Mouse (Mus musculus): Measurements from ENCODE around the gene Adgrb3. TPM values are rescaled to one million over a fixed set of nuclear protein-coding genes. Genes with fewer than 3 reads are reported as not detected.

Adgrb3 gene
- polyA plus RNA-seq, 1 experiment, result 54.7 TPM

DNA sequence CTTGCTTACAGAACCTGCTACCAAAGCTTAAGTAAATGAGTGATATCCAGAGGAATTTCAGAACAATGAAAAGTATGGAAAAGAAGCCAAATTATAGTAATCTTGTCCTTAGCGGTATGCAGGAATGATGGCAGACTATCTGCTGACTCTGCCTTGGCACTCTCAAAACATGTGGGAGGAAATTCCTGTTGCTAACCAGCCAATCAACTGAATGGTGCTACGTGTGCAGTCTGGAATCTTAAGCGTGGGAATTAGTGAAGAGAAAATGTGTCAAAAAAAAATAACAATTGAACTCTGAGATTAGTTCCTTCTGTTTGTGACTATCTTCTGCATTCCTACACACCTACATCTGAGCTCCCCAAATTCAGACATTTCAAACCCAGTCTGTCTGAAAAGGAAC, 683.3 kb downstream of the Adgrb3 start:
- no peak overlapping the region for H3K27ac ChIP-seq (ENCODE audit: insufficient read depth, low read length)
- no peak for DNase-seq

GRCm38 (mm10) chr1:25132150-25132824, 697.2 kb downstream of the Adgrb3 start:
- Histone ChIP-seq H3K4me3 (replicated peaks; ENCODE audit: insufficient read depth, low read depth, low read length) (no peak overlapping the region), H3K27me3 (ENCODE audit: control insufficient read depth, insufficient read depth, low read length) (no peaks in the 10 kb centered on the region), H3K4me1 (ENCODE audit: control insufficient read depth, insufficient read depth, low read length) (no peaks in the 10 kb centered on the region; the same call in 1 of the 2 replicates), H3K27ac (ENCODE audit: insufficient read depth, low read length) (no peak overlapping the region)
- WGBS, result 65% methylated on average over 4 of the region's 4 CpGs
- TF ChIP-seq CTCF (IDR thresholded peaks at IDR 0.05; ENCODE audit: borderline replicate concordance, insufficient read depth, low read depth, low read length) (no peak), POLR2A (IDR thresholded peaks at IDR 0.05; ENCODE audit: borderline replicate concordance, insufficient read depth, low read length) (no peak)
- no peak for DNase-seq

More for the DNA sequence above, 683.3 kb downstream of the Adgrb3 start:
- Histone ChIP-seq H3K27me3 (ENCODE audit: control insufficient read depth, insufficient read depth, low read length) (no peaks in the 10 kb centered on the region), H3K4me3 (replicated peaks; ENCODE audit: insufficient read depth, low read depth, low read length) (no peak overlapping the region), H3K4me1 (ENCODE audit: control insufficient read depth, insufficient read depth, low read length) (no peaks in the 10 kb centered on the region)
- TF ChIP-seq CTCF (IDR thresholded peaks at IDR 0.05; ENCODE audit: borderline replicate concordance, insufficient read depth, low read depth, low read length) (no peak), POLR2A (IDR thresholded peaks at IDR 0.05; ENCODE audit: borderline replicate concordance, insufficient read depth, low read length) (no peak)
- WGBS, result 38% methylated on average over 3 of the region's 3 CpGs

- no peaks in the 10 kb centered on the region for H3K27me3 ChIP-seq (ENCODE audit: control insufficient read depth, insufficient read depth, low read length)
- no peak overlapping the region for H3K4me3 ChIP-seq (replicated peaks; ENCODE audit: insufficient read depth, low read depth, low read length)
- no peak for TF ChIP-seq CTCF (IDR thresholded peaks at IDR 0.05; ENCODE audit: borderline replicate concordance, insufficient read depth, low read depth, low read length)
- TF ChIP-seq POLR2A (IDR thresholded peaks at IDR 0.05; ENCODE audit: borderline replicate concordance, insufficient read depth, low read length), result no peak
- WGBS, result 62% methylated on average over 11 of the region's 11 CpGs
- no peak overlapping the region for H3K27ac ChIP-seq (ENCODE audit: insufficient read depth, low read length)
- no peak for DNase-seq
- no peaks in the 10 kb centered on the region for H3K4me1 ChIP-seq (ENCODE audit: control insufficient read depth, insufficient read depth, low read length)
Measured at GRCm38 (mm10) chr1:25115512-25115911, 714.0 kb downstream of the Adgrb3 start.

- TF ChIP-seq CTCF (IDR thresholded peaks at IDR 0.05; ENCODE audit: borderline replicate concordance, insufficient read depth, low read depth, low read length), result no peak
- no peak for TF ChIP-seq POLR2A (IDR thresholded peaks at IDR 0.05; ENCODE audit: borderline replicate concordance, insufficient read depth, low read length)
- no peak overlapping the region for H3K27ac ChIP-seq (ENCODE audit: insufficient read depth, low read length)
- DNase-seq, result no peak
- peaks cover 6% of the 10 kb centered on the region for H3K4me1 ChIP-seq (ENCODE audit: control insufficient read depth, insufficient read depth, low read length)
- H3K4me3 ChIP-seq (replicated peaks; ENCODE audit: insufficient read depth, low read depth, low read length), result no peak overlapping the region
- no peaks in the 10 kb centered on the region for H3K27me3 ChIP-seq (ENCODE audit: control insufficient read depth, insufficient read depth, low read length)
- 60% methylated on average over 3 of the region's 3 CpGs for WGBS
Measured at GRCm38 (mm10) chr1:25107500-25108101, 721.9 kb downstream of the Adgrb3 start.

GRCm38 (mm10) chr1:25106679-25107078, 722.8 kb downstream of the Adgrb3 start:
- 65% methylated on average over 6 of the region's 6 CpGs for WGBS
- no peak overlapping the region for H3K27ac ChIP-seq (ENCODE audit: insufficient read depth, low read length)
- TF ChIP-seq CTCF (IDR thresholded peaks at IDR 0.05; ENCODE audit: borderline replicate concordance, insufficient read depth, low read depth, low read length), result no peak
- TF ChIP-seq POLR2A (IDR thresholded peaks at IDR 0.05; ENCODE audit: borderline replicate concordance, insufficient read depth, low read length), result no peak

GRCm38 (mm10) chr1:25105367-25105766, 724.1 kb downstream of the Adgrb3 start:
- H3K4me3 ChIP-seq (replicated peaks; ENCODE audit: insufficient read depth, low read depth, low read length), result no peak overlapping the region
- no peak overlapping the region for H3K27ac ChIP-seq (ENCODE audit: insufficient read depth, low read length)
- DNase-seq, result peak; percentile 75 to 85
- peaks cover 6% of the 10 kb centered on the region for H3K4me1 ChIP-seq (ENCODE audit: control insufficient read depth, insufficient read depth, low read length)
- H3K27me3 ChIP-seq (ENCODE audit: control insufficient read depth, insufficient read depth, low read length), result no peaks in the 10 kb centered on the region
- 4% methylated on average over 4 of the region's 4 CpGs for WGBS
- TF ChIP-seq CTCF (IDR thresholded peaks at IDR 0.05; ENCODE audit: borderline replicate concordance, insufficient read depth, low read depth, low read length) (no peak), POLR2A (IDR thresholded peaks at IDR 0.05; ENCODE audit: borderline replicate concordance, insufficient read depth, low read length) (no peak)

More at GRCm38 (mm10) chr1:25106679-25107078, 722.8 kb downstream of the Adgrb3 start:
- no peak overlapping the region for H3K4me3 ChIP-seq (replicated peaks; ENCODE audit: insufficient read depth, low read depth, low read length)
- H3K27me3 ChIP-seq (ENCODE audit: control insufficient read depth, insufficient read depth, low read length), result no peaks in the 10 kb centered on the region
- H3K4me1 ChIP-seq (ENCODE audit: control insufficient read depth, insufficient read depth, low read length), result peaks cover 6% of the 10 kb centered on the region
- no peak for DNase-seq

DNA sequence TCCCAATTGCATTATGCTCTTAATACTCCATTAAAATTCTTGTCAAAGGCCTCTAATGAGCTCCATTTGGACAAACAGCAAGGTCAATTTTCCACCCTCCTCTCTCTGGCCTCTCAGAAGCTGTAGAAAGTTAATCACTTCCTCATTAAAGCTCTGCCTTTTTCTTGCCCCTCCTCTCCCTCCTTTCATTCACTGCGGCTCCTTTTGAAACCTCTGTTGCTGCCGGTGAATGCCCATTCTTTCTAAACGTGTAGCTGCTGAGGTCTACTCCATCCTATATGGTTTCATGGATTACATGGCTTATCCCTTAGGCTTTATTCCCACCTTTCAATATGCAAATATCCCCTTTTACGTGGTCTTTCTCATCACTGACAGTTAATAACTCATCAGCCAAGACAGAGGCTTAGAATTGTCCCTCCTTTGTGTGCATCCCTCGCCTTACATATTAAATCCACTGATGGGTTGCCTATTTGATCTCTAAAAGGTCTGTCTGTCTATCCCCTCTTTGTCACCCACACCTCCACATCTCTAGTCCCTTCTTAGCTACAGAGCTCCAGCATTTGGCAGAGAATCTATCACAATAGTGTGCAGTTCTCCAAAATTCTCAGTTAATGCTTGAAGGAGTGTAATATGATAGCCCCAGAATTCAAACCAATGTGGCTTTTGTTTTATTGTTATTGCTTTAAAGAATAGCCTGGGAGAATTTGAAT, 741.3 kb downstream of the Adgrb3 start:
- H3K4me3 ChIP-seq (replicated peaks; ENCODE audit: insufficient read depth, low read depth, low read length), result no peak overlapping the region
- 0 out of 2 replicates have a peak, but pooled peaks cover 4% of the 10 kb centered on the region for H3K4me1 ChIP-seq (ENCODE audit: control insufficient read depth, insufficient read depth, low read length)
- no peak for DNase-seq
- H3K27me3 ChIP-seq (ENCODE audit: control insufficient read depth, insufficient read depth, low read length), result no peaks in the 10 kb centered on the region
- WGBS, result 70% methylated on average over 5 of the region's 5 CpGs
- TF ChIP-seq POLR2A (IDR thresholded peaks at IDR 0.05; ENCODE audit: borderline replicate concordance, insufficient read depth, low read length), result no peak
- TF ChIP-seq CTCF (IDR thresholded peaks at IDR 0.05; ENCODE audit: borderline replicate concordance, insufficient read depth, low read depth, low read length), result no peak
- H3K27ac ChIP-seq (ENCODE audit: insufficient read depth, low read length), result no peak overlapping the region
